Mouse (Mus musculus) layer of hippocampus, adult 18-20 months (tissue): ENCODE data around the gene Slc35e2. TPM values are rescaled to one million over a fixed set of nuclear protein-coding genes. Genes with fewer than 3 reads are reported as not detected.
"Not testable (repeated sequence)": the region's sequence is repeated elsewhere in the genome, so short reads cannot be mapped to it uniquely, and the experiment has no call there.

Source experiments
- DNase-seq, 2 experiments: peaks; one replicate each; pipeline ENCODE4 v3.0.0; 2022; ENCODE audit warnings: low spot score in 2 of 2
- total RNA-seq, 2 experiments: library from RNA; stranded (reverse); gene quantifications; 2 replicates each; pipeline ENCODE4 v1.2.3; 2021

Gene Slc35e2
- total RNA-seq, 2 experiments from 2014 or later = 39.3 to 42.3 TPM

- peak in 1 of 2 experiments; percentile 47 for DNase-seq
Observed at GRCm38 (mm10) chr4:155618321-155618720, 17.1 kb downstream of the Slc35e2 start.

- peak; percentile 95 to 98 for DNase-seq
Observed at GRCm38 (mm10) chr4:155624338-155625291, 23.4 kb downstream of the Slc35e2 start, which contains the start of gene Cdk11b. Cdk11b (plus strand) TSS chr4:155624854.

- DNase-seq = no peak
Observed at GRCm38 (mm10) chr4:155630267-155630666, 29.1 kb downstream of the Slc35e2 start.

- no peak for DNase-seq
Observed at GRCm38 (mm10) chr4:155635766-155636499, 34.7 kb downstream of the Slc35e2 start.

- no peak for DNase-seq
Observed at GRCm38 (mm10) chr4:155643531-155643930, 42.3 kb downstream of the Slc35e2 start.

GRCm38 (mm10) chr4:155645308-155645707 lies 44.1 kb downstream of the Slc35e2 start, which contains the start of gene Gm10563:
Gm10563 (minus strand) TSS chr4:155645408.
- DNase-seq = not testable (repeated sequence)

GRCm38 (mm10) chr4:155645721-155646120 lies 44.5 kb downstream of the Slc35e2 start:
- no peak for DNase-seq

- no peak for DNase-seq
Observed at GRCm38 (mm10) chr4:155649355-155649754, 48.1 kb downstream of the Slc35e2 start.

- DNase-seq = no peak
Observed at GRCm38 (mm10) chr4:155651553-155652269, 50.5 kb downstream of the Slc35e2 start.

- peak in 1 of 2 experiments; percentile 28 for DNase-seq
Observed at GRCm38 (mm10) chr4:155652283-155653085, 51.3 kb downstream of the Slc35e2 start.

- DNase-seq = no peak
Observed at GRCm38 (mm10) chr4:155653086-155653450, 51.9 kb downstream of the Slc35e2 start, which contains the start of gene Mmp23. Mmp23 (minus strand) TSS chr4:155653384.

GRCm38 (mm10) chr4:155653451-155654182 lies 52.4 kb downstream of the Slc35e2 start:
- peak in 1 of 2 experiments; percentile 23 for DNase-seq

GRCm38 (mm10) chr4:155654183-155654455 lies 52.9 kb downstream of the Slc35e2 start:
- no peak for DNase-seq

- DNase-seq = no peak
Observed at GRCm38 (mm10) chr4:155654456-155655298, 53.5 kb downstream of the Slc35e2 start.

- DNase-seq = no peak
Observed at GRCm38 (mm10) chr4:155656214-155656751, 55.1 kb downstream of the Slc35e2 start.

- DNase-seq = no peak
Observed at GRCm38 (mm10) chr4:155658961-155659360, 57.7 kb downstream of the Slc35e2 start.

GRCm38 (mm10) chr4:155660641-155661040 lies 59.4 kb downstream of the Slc35e2 start:
- DNase-seq = no peak

GRCm38 (mm10) chr4:155666903-155667302 lies 65.7 kb downstream of the Slc35e2 start:
- no peak for DNase-seq
